In the genomic region with DNA sequence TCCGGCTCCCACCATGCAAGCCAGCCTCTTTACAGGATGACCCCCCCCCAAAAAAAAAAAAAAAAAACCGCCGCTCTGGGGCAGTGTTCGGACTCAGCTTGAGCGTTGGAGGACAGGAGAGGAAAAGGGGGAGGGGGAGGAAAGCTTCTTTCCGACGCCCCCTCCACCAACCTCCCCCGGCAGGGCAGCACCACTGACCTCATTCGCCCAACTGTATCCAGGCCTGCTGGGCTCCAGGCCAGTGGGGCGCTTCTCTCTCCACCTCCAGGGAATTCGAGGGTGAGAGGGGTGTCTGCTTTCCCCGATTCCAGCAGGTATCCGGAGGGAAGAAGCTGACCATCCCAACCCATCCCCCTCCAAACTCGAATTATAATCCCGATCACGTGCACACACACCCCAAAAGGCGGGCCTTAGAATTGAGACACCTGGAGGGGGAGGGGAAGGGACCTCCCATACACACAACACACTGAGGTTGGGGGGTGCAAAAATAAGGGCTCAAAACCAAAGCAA, we compare ENCODE assay signal across 8 mouse cellular contexts. TPM values are rescaled to one million over a fixed set of nuclear protein-coding genes. Genes with fewer than 3 reads are reported as not detected.
DNase-seq lines count a peak whose midpoint lies in the region; ATAC-seq and TF ChIP-seq lines count a peak whose summit lies in the region.

No protein-coding gene starts in this region.

- H3K27me3 ChIP-seq in spleen, adult 2 months (ENCODE audit: control insufficient read depth, insufficient read depth, low read length) = peaks cover 3% of the 10 kb centered on the region
- no peaks in the 10 kb centered on the region for H3K27me3 ChIP-seq in heart, adult 2 months (ENCODE audit: control insufficient read depth, insufficient read depth, low read length)
- no peaks in the 10 kb centered on the region for H3K27me3 ChIP-seq in neural tube, embryonic 14.5 days (ENCODE audit: control insufficient read depth, insufficient read depth, low read length)

- ATAC-seq in neural tube, embryonic 14.5 days (ENCODE audit: low read depth) = peak; percentile 47

- H3K9me3 ChIP-seq in neural tube, embryonic 14.5 days (ENCODE audit: control insufficient read depth, low read length) = no peaks in the 10 kb centered on the region

- peak overlapping the region; percentile 53 for H3K4me3 ChIP-seq in spleen, adult 2 months (ENCODE audit: extremely low read depth, insufficient read depth, insufficient read length)
- peak overlapping the region; percentile 76 for H3K4me3 ChIP-seq in heart, adult 2 months
- H3K4me3 ChIP-seq in neural tube, embryonic 14.5 days (ENCODE audit: low read depth, low read length) = peak overlapping the region; percentile 73

- H3K79me2 ChIP-seq in heart, adult 2 months (replicated peaks; ENCODE audit: control insufficient read depth, insufficient read depth, low read length) = no peaks in the 10 kb centered on the region; the same call in 1 of the 2 replicates

- under 1% methylated on average over 17 of the region's 17 CpGs for WGBS in spleen, adult 2 months
- WGBS in heart, adult 2 months = under 1% methylated on average over 17 of the region's 17 CpGs
- 0% methylated on average over 17 of the region's 17 CpGs for WGBS in neural tube, embryonic 14.5 days

- H3K9ac ChIP-seq in heart, adult 2 months (ENCODE audit: low read depth, low read length) = peak overlapping the region; percentile 53
- peak overlapping the region; percentile 90 for H3K9ac ChIP-seq in neural tube, embryonic 14.5 days (replicated peaks; ENCODE audit: low read depth, low read length)

- no peak for TF ChIP-seq EP300 in heart, adult 2 months (IDR thresholded peaks at IDR 0.05; ENCODE audit: insufficient read depth, low read depth, low read length)

- no peak for TF ChIP-seq POLR2A in spleen, adult 2 months (IDR thresholded peaks at IDR 0.05; ENCODE audit: low read depth, low read length)
- TF ChIP-seq POLR2A in heart, adult 2 months (IDR thresholded peaks at IDR 0.05; ENCODE audit: insufficient read depth, low read depth, low read length) = no peak

- no peaks in the 10 kb centered on the region; the same call in 1 of the 2 replicates for H3K4me1 ChIP-seq in spleen, adult 2 months (ENCODE audit: control insufficient read depth, insufficient read depth, insufficient read length)
- H3K4me1 ChIP-seq in heart, adult 2 months (ENCODE audit: control insufficient read depth, insufficient read depth, low read length) = peaks cover 5% of the 10 kb centered on the region
- H3K4me1 ChIP-seq in neural tube, embryonic 14.5 days (ENCODE audit: control insufficient read depth, insufficient read depth, low read length) = peaks cover 11% of the 10 kb centered on the region

- H3K4me2 ChIP-seq in neural tube, embryonic 14.5 days (ENCODE audit: low read depth, low read length) = peak overlapping the region; percentile 61

- H3K36me3 ChIP-seq in spleen, adult 2 months (ENCODE audit: control insufficient read depth, insufficient read depth, low read length) = no peaks in the 10 kb centered on the region
- H3K36me3 ChIP-seq in heart, adult 2 months (ENCODE audit: control insufficient read depth, insufficient read depth, low read length) = no peaks in the 10 kb centered on the region
- no peaks in the 10 kb centered on the region for H3K36me3 ChIP-seq in neural tube, embryonic 14.5 days (ENCODE audit: control insufficient read depth, insufficient read depth, low read length)

- peak overlapping the region; percentile 27; the same call in 1 of the 2 replicates for H3K27ac ChIP-seq in spleen, adult 2 months (ENCODE audit: insufficient read depth, low read length)
- H3K27ac ChIP-seq in heart, adult 2 months = peak overlapping the region; percentile 79
- peak overlapping the region; percentile 91 for H3K27ac ChIP-seq in neural tube, embryonic 14.5 days (ENCODE audit: low read depth, low read length)

- no peak for TF ChIP-seq CTCF in spleen, adult 2 months (IDR thresholded peaks at IDR 0.05; ENCODE audit: extremely low read depth, insufficient read depth, insufficient read length, insufficient replicate concordance)
- no peak for TF ChIP-seq CTCF in heart, adult 2 months (IDR thresholded peaks at IDR 0.05)

- intact Hi-C loops in heart, adult 2 months (cut with DNase I) = loop anchor here (2.0 to 5.0 kb wide), 2 partner anchors 19 to 34 kb away; no protein-coding TSS in a partner anchor

- DNase-seq in spleen, adult 2 months (ENCODE audit: low read depth in 1 of 2, low spot score in 2 of 2) = no peak
- DNase-seq in spleen, postnatal 4 days (ENCODE audit: low spot score in 2 of 2) = no peak
- peak; percentile 74 for DNase-seq in cerebellum, adult 9-10 months
- DNase-seq in heart, adult 2 months = peak; percentile 62 to 68
- DNase-seq in kidney, adult 18-20 months = peak; percentile 62
- peak; percentile 46 to 66 for DNase-seq in lung, adult 18-20 months
- DNase-seq in natural killer cell, adult 2 months (ENCODE audit: low spot score in 2 of 2) = no peak

RNA-seq across cellular contexts. Expression of gene Gtf2ird1, which starts 0.5 kb away (rescaled TPM):
- polyA plus RNA-seq in spleen, adult 2 months (2012; rRNA removed) = 9.2 and 12.1 TPM in 2 replicates
- 10 to 100 TPM; 23.8 to 26.4 TPM for total RNA-seq in heart, adult 2 months (2021)
- 13.4 and 18.0 TPM in 2 replicates for polyA plus RNA-seq in heart, adult 2 months (2012; rRNA removed)
- 60.3 and 63.4 TPM in 2 replicates for polyA plus RNA-seq in neural tube, embryonic 14.5 days (2014; fragmentation: Nextera tagmentation; extraction: Ambion mirVana)

Comparison
In these comparisons a context has a peak if more than half of its experiments do, and no peak if none do; other contexts are left out.
1. DNase-seq: peak in cerebellum, adult 9-10 months (single experiment), heart, adult 2 months (2 of 2), kidney, adult 18-20 months (single experiment) and lung, adult 18-20 months (2 of 2); none in spleen, adult 2 months (0 of 2), spleen, postnatal 4 days (0 of 2) and natural killer cell, adult 2 months (0 of 2).
2. H3K27ac ChIP-seq: peak in every context shown above with its lines; median percentile 91 in neural tube, embryonic 14.5 days; 79 in heart, adult 2 months; 27 in spleen, adult 2 months.
3. Peak in every context shown above with its lines, with median percentiles within 50 percentile points of each other: H3K4me3 ChIP-seq.